Mouse (Mus musculus) bone marrow macrophage, adult 2 months (primary cell): ENCODE data around the gene Saa1.

Experiments
- CTCF ChIP-seq: IDR thresholded peaks from 2 replicates; pipeline ENCODE4 v1.5.1; 2012; ENCODE audit warnings: low read depth, mild to moderate bottlenecking, low read length, moderate library complexity
- POLR2A ChIP-seq: IDR thresholded peaks from 2 replicates; pipeline ENCODE4 v1.6.1; 2012; ENCODE audit warnings: mild to moderate bottlenecking, low read depth, low read length, borderline replicate concordance

- TF ChIP-seq POLR2A (no peak), CTCF (no peak)
These were observed 3.6 kb upstream of the Saa1 start for GRCm38 (mm10) chr7:46746381-46746780.
